Mouse (Mus musculus): ENCODE measurements around the gene Utrn. TPM values are rescaled to one million over a fixed set of nuclear protein-coding genes. Genes with fewer than 3 reads are reported as not detected.

Gene Utrn
- total and polyA plus RNA-seq, 3 experiments: 9.4 to 115 (median 71.5) TPM

DNA sequence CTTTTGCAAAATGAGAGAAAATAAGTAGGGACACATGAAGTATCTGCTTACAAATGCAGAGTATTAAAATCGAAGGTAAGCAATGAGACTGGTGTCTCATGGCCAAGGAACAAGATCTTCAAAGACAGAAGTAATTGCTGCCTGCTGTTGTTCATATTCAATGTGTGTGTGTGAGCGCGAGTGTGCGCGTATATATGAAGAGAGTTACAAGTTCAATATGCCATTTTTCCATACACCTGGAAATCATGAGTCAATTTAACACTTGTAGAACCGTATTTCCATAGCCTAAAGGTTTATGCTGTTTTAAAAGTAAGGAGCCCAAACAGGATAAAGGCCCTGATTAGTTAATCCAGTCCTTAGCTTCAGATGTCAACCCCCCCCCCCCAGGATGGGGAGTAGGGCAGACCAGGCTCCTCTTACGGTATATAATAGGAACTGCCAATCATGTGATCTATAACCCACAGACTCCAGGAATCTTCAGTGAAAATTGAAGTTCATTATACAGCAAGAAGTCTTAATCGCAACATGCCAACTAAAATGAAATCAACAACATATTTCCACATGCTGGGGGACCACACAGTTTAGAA lies 293.2 kb downstream of the Utrn start:
- DNase-seq (ENCODE audit: low spot score) (no peak), ATAC-seq (ENCODE audit: extremely low read depth, insufficient number of reproducible peaks, low FRiP score, poor library complexity, severe bottlenecking) (no peak)
- TF ChIP-seq GATA2 (IDR thresholded peaks at IDR 0.05; ENCODE audit: borderline replicate concordance, low read depth, low read length) (no peak), TAL1 (conservative IDR thresholded peaks at IDR 0.05; ENCODE audit: low read depth, low read length) (no peak), GATA1 (IDR thresholded peaks at IDR 0.05; ENCODE audit: borderline replicate concordance, low read length) (no peak), CTCF (IDR thresholded peaks at IDR 0.05; ENCODE audit: low read depth, low read length) (no peak), POLR2AphosphoS5 (IDR thresholded peaks at IDR 0.05; ENCODE audit: insufficient replicate concordance, low read depth, low read length) (no peak)
- peaks cover 29% of the 10 kb centered on the region for H3K4me1 ChIP-seq (ENCODE audit: insufficient read depth, low read depth, low read length)
- no peaks in the 10 kb centered on the region for H3K27me3 ChIP-seq (ENCODE audit: insufficient read depth, low read length)
- H3K36me3 ChIP-seq (replicated peaks): peaks cover 9% of the 10 kb centered on the region
- no peaks in the 10 kb centered on the region for H3K9me3 ChIP-seq (replicated peaks)
- no peak overlapping the region for H3K4me3 ChIP-seq (ENCODE audit: low read depth, low read length)

DNA sequence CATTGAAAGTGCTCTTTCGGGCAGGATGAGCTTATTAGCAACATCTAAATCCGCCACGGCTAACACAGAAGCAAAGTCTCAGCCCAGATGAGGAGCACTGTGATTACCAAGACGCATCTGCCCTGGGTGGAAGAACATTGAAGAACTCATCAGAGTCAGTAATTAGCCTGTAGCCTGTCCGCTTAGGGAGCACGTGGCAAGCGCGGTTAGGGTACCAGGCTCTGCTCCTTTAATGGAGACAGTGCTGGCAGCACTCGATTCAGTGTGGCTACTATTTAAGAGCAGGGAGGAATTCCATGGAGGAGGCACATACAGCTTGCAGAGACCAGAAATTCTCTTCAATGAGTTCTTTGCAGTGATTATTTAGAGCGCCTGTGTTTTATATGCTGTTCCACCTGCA lies 294.4 kb downstream of the Utrn start:
- H3K27me3 ChIP-seq (ENCODE audit: insufficient read depth, low read length): no peaks in the 10 kb centered on the region
- ATAC-seq (ENCODE audit: extremely low read depth, insufficient number of reproducible peaks, low FRiP score, poor library complexity, severe bottlenecking) (no peak), DNase-seq (ENCODE audit: low spot score) (no peak)
- TF ChIP-seq GATA2 (IDR thresholded peaks at IDR 0.05; ENCODE audit: borderline replicate concordance, low read depth, low read length): no peak
- no peak for TF ChIP-seq POLR2AphosphoS5 (IDR thresholded peaks at IDR 0.05; ENCODE audit: insufficient replicate concordance, low read depth, low read length)
- no peak for TF ChIP-seq CTCF (IDR thresholded peaks at IDR 0.05; ENCODE audit: low read depth, low read length)
- TF ChIP-seq GATA1 (IDR thresholded peaks at IDR 0.05; ENCODE audit: borderline replicate concordance, low read length): no peak
- TF ChIP-seq TAL1 (conservative IDR thresholded peaks at IDR 0.05; ENCODE audit: low read depth, low read length): no peak
- peaks cover 29% of the 10 kb centered on the region for H3K4me1 ChIP-seq (ENCODE audit: insufficient read depth, low read depth, low read length)
- H3K4me3 ChIP-seq (ENCODE audit: low read depth, low read length): no peak overlapping the region
- peaks cover 8% of the 10 kb centered on the region for H3K36me3 ChIP-seq (replicated peaks)
- H3K9me3 ChIP-seq (replicated peaks): no peaks in the 10 kb centered on the region

GRCm38 (mm10) chr10:12573601-12574000 lies 295.6 kb downstream of the Utrn start:
- Histone ChIP-seq H3K9me3 (replicated peaks) (no peaks in the 10 kb centered on the region), H3K27me3 (ENCODE audit: insufficient read depth, low read length) (no peaks in the 10 kb centered on the region), H3K4me3 (ENCODE audit: low read depth, low read length) (no peak overlapping the region; the same call in 1 of the 2 replicates), H3K4me1 (ENCODE audit: insufficient read depth, low read depth, low read length) (peaks cover 22% of the 10 kb centered on the region), H3K36me3 (replicated peaks) (peaks cover 8% of the 10 kb centered on the region)
- TF ChIP-seq GATA1 (IDR thresholded peaks at IDR 0.05; ENCODE audit: borderline replicate concordance, low read length) (no peak), GATA2 (IDR thresholded peaks at IDR 0.05; ENCODE audit: borderline replicate concordance, low read depth, low read length) (no peak), POLR2AphosphoS5 (IDR thresholded peaks at IDR 0.05; ENCODE audit: insufficient replicate concordance, low read depth, low read length) (no peak), CTCF (IDR thresholded peaks at IDR 0.05; ENCODE audit: low read depth, low read length) (no peak), TAL1 (conservative IDR thresholded peaks at IDR 0.05; ENCODE audit: low read depth, low read length) (no peak)
- ATAC-seq (ENCODE audit: extremely low read depth, insufficient number of reproducible peaks, low FRiP score, poor library complexity, severe bottlenecking) (peak; percentile 79), DNase-seq (ENCODE audit: low spot score) (peak; percentile 43)

- DNase-seq (ENCODE audit: low spot score): no peak
- no peaks in the 10 kb centered on the region for H3K27me3 ChIP-seq (ENCODE audit: insufficient read depth, low read length)
- no peak for ATAC-seq (ENCODE audit: extremely low read depth, insufficient number of reproducible peaks, low FRiP score, poor library complexity, severe bottlenecking)
- peaks cover 22% of the 10 kb centered on the region for H3K4me1 ChIP-seq (ENCODE audit: insufficient read depth, low read depth, low read length)
- no peaks in the 10 kb centered on the region for H3K9me3 ChIP-seq (replicated peaks)
- H3K4me3 ChIP-seq (ENCODE audit: low read depth, low read length): no peak overlapping the region
- H3K36me3 ChIP-seq (replicated peaks): peaks cover 8% of the 10 kb centered on the region
- TF ChIP-seq GATA2 (IDR thresholded peaks at IDR 0.05; ENCODE audit: borderline replicate concordance, low read depth, low read length): no peak
- no peak for TF ChIP-seq CTCF (IDR thresholded peaks at IDR 0.05; ENCODE audit: low read depth, low read length)
- TF ChIP-seq POLR2AphosphoS5 (IDR thresholded peaks at IDR 0.05; ENCODE audit: insufficient replicate concordance, low read depth, low read length): no peak
- no peak for TF ChIP-seq GATA1 (IDR thresholded peaks at IDR 0.05; ENCODE audit: borderline replicate concordance, low read length)
- no peak for TF ChIP-seq TAL1 (conservative IDR thresholded peaks at IDR 0.05; ENCODE audit: low read depth, low read length)
These were observed 296.4 kb downstream of the Utrn start for GRCm38 (mm10) chr10:12572759-12573158.

DNA sequence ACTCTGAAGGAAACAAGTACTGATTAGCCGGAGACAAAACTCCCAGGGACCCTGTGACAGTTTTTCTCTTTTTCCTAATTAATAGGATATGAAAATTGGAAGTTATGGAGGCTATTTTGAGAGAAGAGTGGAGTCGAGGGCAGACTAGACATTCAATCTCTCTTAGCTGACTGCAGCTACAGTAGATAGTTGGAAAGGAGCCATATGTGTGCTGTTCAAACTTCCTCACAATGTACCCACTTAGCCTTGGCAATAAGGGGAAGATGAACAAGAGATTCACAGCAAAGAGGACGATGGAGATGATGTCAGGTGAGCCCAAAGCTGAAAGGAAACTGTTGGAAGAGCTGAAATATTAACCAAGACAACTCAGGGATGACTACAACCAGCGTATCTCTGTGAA lies 304.7 kb downstream of the Utrn start:
- no peak overlapping the region for H3K4me3 ChIP-seq (ENCODE audit: low read depth, low read length)
- peaks cover 4% of the 10 kb centered on the region for H3K36me3 ChIP-seq (replicated peaks)
- TF ChIP-seq POLR2AphosphoS5 (IDR thresholded peaks at IDR 0.05; ENCODE audit: insufficient replicate concordance, low read depth, low read length): no peak
- no peak for TF ChIP-seq TAL1 (conservative IDR thresholded peaks at IDR 0.05; ENCODE audit: low read depth, low read length)
- no peak for TF ChIP-seq CTCF (IDR thresholded peaks at IDR 0.05; ENCODE audit: low read depth, low read length)
- TF ChIP-seq GATA2 (IDR thresholded peaks at IDR 0.05; ENCODE audit: borderline replicate concordance, low read depth, low read length): no peak
- TF ChIP-seq GATA1 (IDR thresholded peaks at IDR 0.05; ENCODE audit: borderline replicate concordance, low read length): no peak
- H3K9me3 ChIP-seq (replicated peaks): no peaks in the 10 kb centered on the region
- DNase-seq (ENCODE audit: low spot score): no peak
- H3K4me1 ChIP-seq (ENCODE audit: insufficient read depth, low read depth, low read length): no peaks in the 10 kb centered on the region; the same call in 1 of the 2 replicates
- no peaks in the 10 kb centered on the region for H3K27me3 ChIP-seq (ENCODE audit: insufficient read depth, low read length)
- ATAC-seq (ENCODE audit: extremely low read depth, insufficient number of reproducible peaks, low FRiP score, poor library complexity, severe bottlenecking): no peak

GRCm38 (mm10) chr10:12558810-12559209 lies 310.4 kb downstream of the Utrn start:
- H3K27me3 ChIP-seq (ENCODE audit: insufficient read depth, low read length): no peaks in the 10 kb centered on the region
- H3K4me1 ChIP-seq (ENCODE audit: insufficient read depth, low read depth, low read length): no peaks in the 10 kb centered on the region
- H3K4me3 ChIP-seq (ENCODE audit: low read depth, low read length): no peak overlapping the region
- ATAC-seq (ENCODE audit: extremely low read depth, insufficient number of reproducible peaks, low FRiP score, poor library complexity, severe bottlenecking): no peak
- no peaks in the 10 kb centered on the region for H3K9me3 ChIP-seq (replicated peaks)
- TF ChIP-seq POLR2AphosphoS5 (IDR thresholded peaks at IDR 0.05; ENCODE audit: insufficient replicate concordance, low read depth, low read length): no peak
- no peak for DNase-seq (ENCODE audit: low spot score)
- peaks cover 2% of the 10 kb centered on the region for H3K36me3 ChIP-seq (replicated peaks)
